Mouse (Mus musculus): ENCODE measurements around the gene Clec4b1.
"Not testable (repeated sequence)": the region's sequence is repeated elsewhere in the genome, so short reads cannot be mapped to it uniquely, and the experiment has no call there.

Gene Clec4b1

GRCm38 (mm10) chr6:123049742-123050372, at the start of gene Clec4b1:
Gene Clec4b1, plus strand, starts transcription at chr6:123049962.
- no peak for DNase-seq (ENCODE audit: low spot score)

- not testable (repeated sequence) for DNase-seq (ENCODE audit: low spot score)
Measured at GRCm38 (mm10) chr6:123004696-123005095, 45.1 kb upstream of the Clec4b1 start.

GRCm38 (mm10) chr6:123005591-123005990, 44.2 kb upstream of the Clec4b1 start:
- peak; percentile 52 for DNase-seq (ENCODE audit: low spot score)

DNA sequence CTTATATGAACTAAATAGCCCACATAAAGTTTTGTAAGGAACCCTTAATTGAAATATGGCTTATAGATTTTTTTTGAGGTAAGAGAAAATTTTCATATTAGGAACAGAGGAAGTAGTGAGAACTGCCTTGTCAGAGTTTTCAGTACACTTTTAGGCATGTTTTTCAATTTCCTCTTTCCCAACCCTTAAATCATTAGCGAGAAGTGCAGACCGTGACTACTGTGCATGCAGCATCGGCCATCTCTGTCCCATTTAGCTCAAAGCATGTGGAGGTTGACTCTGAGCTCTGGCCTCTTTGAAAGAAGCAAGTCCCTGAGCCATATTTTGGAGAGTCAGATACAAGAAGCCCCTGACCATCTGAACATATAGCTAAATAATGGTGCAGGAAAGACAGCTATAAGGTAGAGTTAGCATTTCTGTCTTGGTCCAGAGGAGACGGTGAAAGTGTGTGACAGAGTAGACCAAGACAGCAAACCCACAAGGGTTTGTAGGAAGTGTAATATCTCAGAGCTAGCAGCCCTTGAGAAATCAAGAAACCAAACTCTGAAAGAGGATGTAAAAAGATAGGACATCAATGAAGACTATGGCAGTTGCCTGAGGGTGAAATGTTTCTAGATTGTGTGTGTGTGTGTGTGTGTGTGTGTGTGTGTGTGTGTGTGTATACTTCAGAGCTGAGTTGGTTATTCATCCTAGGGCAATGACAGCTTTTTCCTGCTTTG, 45.5 kb downstream of the Clec4b1 start:
- no peak for DNase-seq (ENCODE audit: low spot score)

- not testable (repeated sequence) for DNase-seq (ENCODE audit: low spot score)
Measured at GRCm38 (mm10) chr6:123106128-123106527, 56.4 kb downstream of the Clec4b1 start, which contains the start of gene Clec4a2. Gene Clec4a2, plus strand, starts transcription at chr6:123106428.

Data from adipocyte (in vitro differentiated cells).